ENCODE assay signal across 15 mouse cellular contexts in genomic region chr5:17116072-17116471, GRCm38 (mm10).
DNase-seq lines count a peak whose midpoint lies in the region; ATAC-seq lines count a peak whose summit lies in the region.
"Had no signal": no experiment of that assay in that cellular context is flagged by ENCODE, and none has a peak within 500 bp of the region (broad histone marks: within the 10 kb centered on the region; RNA-seq: fewer than 3 reads in every experiment).

No protein-coding gene starts in this region.

- H3K4me3 ChIP-seq in kidney, embryonic 14.5 days (ENCODE audit: low read length): no peak overlapping the region
- H3K4me3 ChIP-seq: embryonic facial prominence, embryonic 13.5 days; heart, embryonic 15.5 days had no signal

- WGBS in kidney, embryonic 14.5 days: 62% methylated on average over 3 of the region's 3 CpGs

- H3K9me3 ChIP-seq in kidney, embryonic 14.5 days (ENCODE audit: control insufficient read depth, low read length): no peaks in the 10 kb centered on the region
- H3K9me3 ChIP-seq: embryonic facial prominence, embryonic 13.5 days; heart, embryonic 15.5 days had no signal

- no peaks in the 10 kb centered on the region for H3K27me3 ChIP-seq in kidney, embryonic 14.5 days (ENCODE audit: control insufficient read depth, insufficient read depth, low read length)
- H3K27me3 ChIP-seq: embryonic facial prominence, embryonic 13.5 days; heart, embryonic 15.5 days had no signal

- DNase-seq in gastrocnemius, adult 18-20 months (ENCODE audit: low spot score): peak; percentile 2
- no peak for DNase-seq in gastrocnemius, postnatal 10 days
- DNase-seq in kidney, postnatal 36 days: no peak
- peak; percentile 8 for DNase-seq in urinary bladder, postnatal 14 days (ENCODE audit: low spot score)
- no peak for DNase-seq in urinary bladder, postnatal 4 days (ENCODE audit: low spot score in 2 of 2)
- peak; percentile 28 for DNase-seq in skeletal muscle tissue, adult 2 months (ENCODE audit: low read depth, low spot score)
- DNase-seq in thymus, postnatal 14 days: no peak
- DNase-seq: adrenal gland, adult 8-10 months; B cell, adult 2 months; cerebellum, postnatal 10 days; spleen, adult 18-20 months had no signal

- H3K4me2 ChIP-seq in kidney, embryonic 14.5 days (replicated peaks; ENCODE audit: low read depth, low read length): no peak overlapping the region
- H3K4me2 ChIP-seq: embryonic facial prominence, embryonic 13.5 days; heart, embryonic 15.5 days had no signal

- H3K9ac ChIP-seq in kidney, embryonic 14.5 days (ENCODE audit: low read depth, low read length): no peak overlapping the region
- H3K9ac ChIP-seq: embryonic facial prominence, embryonic 13.5 days; heart, embryonic 15.5 days; liver, embryonic 14.5 days had no signal

- no peak overlapping the region for H3K27ac ChIP-seq in kidney, embryonic 14.5 days (ENCODE audit: low read depth, low read length)
- H3K27ac ChIP-seq: embryonic facial prominence, embryonic 13.5 days; heart, embryonic 15.5 days; liver, embryonic 14.5 days had no signal

- H3K36me3 ChIP-seq in kidney, embryonic 14.5 days (ENCODE audit: control insufficient read depth, insufficient read depth, low read length): no peaks in the 10 kb centered on the region
- H3K36me3 ChIP-seq: embryonic facial prominence, embryonic 13.5 days; heart, embryonic 15.5 days had no signal

- peak; percentile 57; the same call in 1 of the 2 replicates for ATAC-seq in kidney, embryonic 14.5 days (ENCODE audit: low FRiP score, low TSS enrichment)

- H3K4me1 ChIP-seq in kidney, embryonic 14.5 days (ENCODE audit: control insufficient read depth, insufficient read depth, low read length): no peaks in the 10 kb centered on the region
- H3K4me1 ChIP-seq: embryonic facial prominence, embryonic 13.5 days; heart, embryonic 15.5 days had no signal

Comparison
In these comparisons a context has a peak if more than half of its experiments do, and no peak if none do; other contexts are left out.
1. DNase-seq: peak in gastrocnemius, adult 18-20 months (single experiment), urinary bladder, postnatal 14 days (single experiment) and skeletal muscle tissue, adult 2 months (single experiment); none in gastrocnemius, postnatal 10 days (single experiment), kidney, postnatal 36 days (0 of 2), urinary bladder, postnatal 4 days (0 of 2) and thymus, postnatal 14 days (single experiment).